Mouse (Mus musculus) granulocyte monocyte progenitor cell, adult 5-6 weeks (primary cell): ENCODE data around the gene 4933430I17Rik. TPM values are rescaled to one million over a fixed set of nuclear protein-coding genes. Genes with fewer than 3 reads are reported as not detected.
"Not testable (repeated sequence)": the region's sequence is repeated elsewhere in the genome, so short reads cannot be mapped to it uniquely, and the experiment has no call there.

Experiments used
- ATAC-seq: replicated peaks from 2 replicates; pipeline ENCODE4 v1.8.0; 2016; ENCODE audit warnings: mild to moderate bottlenecking, moderate TSS enrichment, inconsistent platforms; ENCODE audit not compliant: poor library complexity, severe bottlenecking
- total RNA-seq, 2 experiments: library from RNA; stranded (forward) in 1 of 2; stranded (reverse) in 1 of 2; fragments of 200-712, 200-1000 nt in 1 of 2; fragments of >200 nt in 1 of 2; fragmentation: Nextera tagmentation in 1 of 2; gene quantifications; 2 replicates each; pipeline ENCODE4 v1.2.3; 2014 to 2017

4933430I17Rik gene
- total RNA-seq (2014; fragmentation: Nextera tagmentation) (not detected in 2 replicates), total RNA-seq (2017) (0.72 TPM in 1 of 2 replicates, not detected in the other)

DNA sequence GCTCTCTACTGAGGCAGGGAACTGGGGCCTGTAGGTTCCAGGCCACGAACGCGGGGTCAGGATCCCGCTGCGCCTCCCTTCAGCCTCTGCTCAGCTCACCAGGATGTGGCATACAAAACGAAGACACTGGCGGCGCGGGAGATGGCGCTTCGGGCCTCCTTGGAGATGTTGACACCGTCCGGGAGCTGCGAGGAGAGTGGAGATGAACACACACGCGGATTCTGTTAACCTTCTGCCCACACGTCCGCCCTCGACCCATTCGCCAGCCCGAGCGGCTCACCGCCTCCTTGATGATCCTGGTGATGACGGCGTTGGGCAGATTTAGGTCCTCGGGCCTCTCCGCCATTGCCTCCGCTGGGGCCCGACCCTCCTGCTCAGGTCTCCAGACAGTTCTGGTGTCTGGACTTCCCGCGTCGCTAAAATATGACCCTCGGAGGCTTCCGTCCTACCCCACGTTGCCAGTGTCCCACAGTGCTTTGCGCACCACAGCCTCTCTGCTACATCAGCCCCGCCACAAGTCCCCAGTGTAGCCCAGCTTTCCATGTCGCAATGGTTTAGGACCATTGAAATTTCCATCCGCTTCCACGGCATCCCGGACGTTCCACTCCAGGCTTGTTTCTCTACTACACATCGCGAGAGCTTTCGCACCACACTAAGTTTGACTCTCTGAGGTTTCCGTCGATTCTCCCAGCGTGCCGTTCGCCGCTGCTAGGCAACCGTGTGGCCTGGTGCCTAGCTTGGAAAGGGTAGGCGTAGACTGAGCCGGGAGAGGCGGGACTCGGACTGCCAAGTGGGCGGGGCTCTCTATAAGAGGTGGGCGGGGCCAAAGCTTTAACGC is at the start of gene 4933430I17Rik, which contains the start of gene Pole3:
Gene 4933430I17Rik, plus strand, starts transcription at position 719 of the 838 bp plus-strand sequence.
Gene Pole3, minus strand, starts transcription at position 418 of the 838 bp plus-strand sequence.
- ATAC-seq, result peak; percentile 96

DNA sequence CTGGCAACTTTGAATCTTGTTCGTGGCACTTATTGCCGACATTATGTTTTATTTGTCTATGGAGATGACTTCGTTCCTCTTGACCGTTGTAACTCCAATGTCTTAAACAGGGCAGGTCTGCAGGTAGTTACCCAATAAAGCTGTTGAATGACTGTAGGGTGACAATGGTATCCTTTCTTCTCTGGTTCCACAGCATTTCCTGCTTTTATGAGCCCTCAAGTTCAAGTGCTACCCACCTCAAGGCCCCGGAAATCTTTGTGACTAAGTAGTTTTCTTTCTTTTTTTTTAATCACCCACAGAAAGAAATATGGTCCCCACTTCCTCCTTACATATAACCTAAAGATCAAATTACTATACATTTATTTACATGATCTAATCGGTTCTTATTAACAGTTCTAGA is 49.4 kb upstream of the 4933430I17Rik start:
- ATAC-seq, result no peak

DNA sequence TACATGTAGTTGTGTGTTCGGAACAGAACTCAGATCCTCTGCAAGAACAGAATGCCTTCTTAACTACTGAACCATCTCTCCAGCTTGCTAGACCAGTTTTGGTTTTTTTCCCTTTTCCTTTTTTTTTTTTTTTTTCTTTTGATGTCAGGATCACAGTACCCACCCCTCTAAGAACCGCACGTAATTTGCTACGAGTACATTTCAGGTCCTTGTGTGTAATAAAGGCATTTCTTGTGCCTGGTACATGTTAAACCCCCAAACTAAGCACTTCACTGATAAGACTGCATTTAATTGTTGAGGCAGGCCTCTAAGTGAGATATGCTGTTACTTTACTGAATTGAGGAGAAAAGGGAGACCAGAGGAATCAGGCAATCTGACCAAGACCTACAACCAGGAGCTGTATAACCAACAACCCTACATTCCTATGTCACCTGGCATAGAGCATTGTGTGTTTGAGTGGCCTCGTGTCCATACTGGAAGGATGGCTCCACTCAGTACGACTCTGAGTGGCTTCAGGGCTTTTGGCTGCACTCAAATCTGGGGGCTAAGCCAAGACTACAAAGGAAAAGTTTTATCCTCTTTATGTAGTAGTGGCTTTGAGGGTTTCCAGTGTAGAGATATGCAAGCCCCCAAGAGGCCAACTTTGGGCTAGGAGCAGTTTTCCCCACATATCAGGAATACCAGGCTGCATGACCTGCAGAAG is 47.5 kb upstream of the 4933430I17Rik start:
- no peak for ATAC-seq

DNA sequence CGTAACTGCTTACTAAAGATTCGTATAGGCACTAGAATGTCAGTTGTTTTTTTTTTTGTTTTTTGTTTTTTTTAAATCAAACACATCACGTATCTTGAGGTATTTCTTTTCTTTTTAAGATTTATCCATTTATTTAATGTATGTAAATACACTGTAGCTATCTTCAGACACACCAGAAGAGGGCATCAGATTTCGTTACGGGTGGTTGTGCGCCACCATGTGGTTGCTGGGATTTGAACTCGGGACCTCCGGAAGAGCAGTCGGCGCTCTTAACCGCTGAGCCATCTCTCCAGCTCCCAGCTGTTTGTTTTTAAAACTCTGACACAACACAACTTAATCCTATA is 45.6 kb upstream of the 4933430I17Rik start:
- ATAC-seq, result not testable (repeated sequence)

DNA sequence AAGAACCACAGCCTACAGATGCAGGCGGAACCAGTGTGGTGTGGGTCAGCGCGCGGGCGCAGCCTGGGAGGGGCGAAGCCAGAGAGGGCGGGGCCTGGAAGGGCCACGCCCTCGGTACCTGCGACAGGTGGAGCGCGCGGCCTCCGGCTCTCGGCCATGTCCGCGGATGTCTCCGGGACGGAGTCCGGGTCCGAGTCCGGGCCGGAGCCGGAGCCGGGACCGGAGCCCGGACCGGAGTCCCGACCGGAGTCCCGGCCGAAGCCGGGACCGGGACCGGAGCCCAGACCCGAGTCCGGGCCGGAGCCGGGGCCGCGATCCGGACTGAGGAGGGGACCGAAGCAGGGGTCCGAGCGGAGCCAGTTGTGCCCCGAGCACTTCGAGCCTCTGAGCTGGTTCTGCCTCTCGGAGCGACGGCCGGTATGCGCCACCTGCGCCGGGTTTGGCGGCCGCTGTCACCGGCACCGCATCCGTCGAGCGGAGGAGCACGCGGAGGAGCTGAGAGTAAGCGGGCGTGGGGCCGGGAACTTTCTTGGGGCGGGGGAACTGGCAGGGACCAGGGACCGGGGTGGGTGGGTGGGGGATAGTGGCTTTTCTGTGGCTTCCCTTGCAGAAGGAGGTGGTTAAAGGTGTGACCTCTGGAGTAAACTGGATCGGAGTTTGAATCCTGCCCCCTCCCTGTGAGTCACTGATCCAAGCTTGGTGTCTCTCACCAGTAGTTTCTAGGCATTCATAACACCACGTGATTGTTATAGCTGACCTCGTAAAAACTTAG is 45.0 kb upstream of the 4933430I17Rik start, which contains the start of gene Bspry:
Gene Bspry, plus strand, starts transcription at position 117 of the 772 bp plus-strand sequence.
- peak; percentile 47 for ATAC-seq

DNA sequence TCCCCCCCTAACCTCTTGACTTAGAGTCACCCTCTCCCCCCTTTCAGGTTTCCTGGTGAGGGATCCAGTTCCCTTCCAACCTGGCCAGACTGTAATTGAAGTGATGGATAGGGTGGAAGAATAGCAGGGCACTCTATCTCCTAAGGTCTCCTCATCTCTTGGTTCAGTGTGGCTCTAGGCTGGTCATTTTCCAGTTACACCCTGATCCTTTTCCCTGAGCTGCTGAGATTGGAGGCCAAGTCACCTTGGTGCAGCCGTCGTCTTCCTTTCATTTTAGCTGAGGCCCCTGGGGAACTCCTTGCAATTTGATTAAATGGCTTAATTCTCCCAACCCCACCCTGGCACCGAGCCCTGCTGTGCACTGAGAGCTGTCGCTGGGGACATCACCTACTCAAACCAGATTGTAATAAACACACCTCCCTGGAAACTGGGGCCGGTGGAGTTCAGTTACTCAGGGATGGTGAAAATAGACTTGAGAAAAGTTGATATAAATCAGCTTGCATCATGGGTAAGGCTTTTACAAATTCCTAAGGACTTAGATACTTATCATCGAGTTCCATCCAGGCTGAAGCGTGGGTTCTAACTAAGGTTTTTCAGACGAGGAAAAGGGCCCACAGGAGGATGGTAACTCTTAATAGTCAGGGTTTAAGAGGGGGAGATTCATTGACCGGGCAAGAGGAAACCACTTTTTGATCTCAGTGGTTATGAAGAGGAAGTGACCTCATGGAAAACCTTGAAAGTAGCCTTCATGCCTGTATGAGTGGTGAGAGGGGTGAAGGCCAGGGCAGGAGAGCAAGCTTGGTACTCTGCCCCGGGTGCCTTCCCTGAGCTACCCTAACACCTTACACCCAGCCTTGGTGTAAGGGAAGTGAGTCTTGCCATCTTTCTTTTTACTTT is 44.2 kb upstream of the 4933430I17Rik start:
- ATAC-seq, result peak; percentile 78

DNA sequence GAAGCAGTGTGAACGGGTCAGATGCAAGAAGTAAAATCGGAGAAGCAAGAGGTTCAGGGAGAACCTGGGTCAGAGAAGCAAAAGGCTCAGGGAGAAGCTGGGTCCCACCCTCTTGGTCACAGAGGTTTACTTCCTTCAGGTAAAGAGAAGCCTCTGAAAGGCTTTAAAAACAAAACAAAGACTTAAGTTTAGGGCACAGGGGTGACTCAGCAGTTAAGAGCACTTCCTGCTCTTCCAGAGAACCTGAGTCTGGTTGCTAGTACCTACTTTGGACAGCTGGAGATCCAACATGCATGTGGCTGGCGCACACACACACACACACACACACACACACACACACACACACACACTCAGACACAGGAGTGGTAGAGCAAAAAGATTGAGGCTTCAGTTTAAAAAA is 40.2 kb upstream of the 4933430I17Rik start:
- 0 out of 2 replicates have a peak, but pooled peaks have one; percentile 13 for ATAC-seq

DNA sequence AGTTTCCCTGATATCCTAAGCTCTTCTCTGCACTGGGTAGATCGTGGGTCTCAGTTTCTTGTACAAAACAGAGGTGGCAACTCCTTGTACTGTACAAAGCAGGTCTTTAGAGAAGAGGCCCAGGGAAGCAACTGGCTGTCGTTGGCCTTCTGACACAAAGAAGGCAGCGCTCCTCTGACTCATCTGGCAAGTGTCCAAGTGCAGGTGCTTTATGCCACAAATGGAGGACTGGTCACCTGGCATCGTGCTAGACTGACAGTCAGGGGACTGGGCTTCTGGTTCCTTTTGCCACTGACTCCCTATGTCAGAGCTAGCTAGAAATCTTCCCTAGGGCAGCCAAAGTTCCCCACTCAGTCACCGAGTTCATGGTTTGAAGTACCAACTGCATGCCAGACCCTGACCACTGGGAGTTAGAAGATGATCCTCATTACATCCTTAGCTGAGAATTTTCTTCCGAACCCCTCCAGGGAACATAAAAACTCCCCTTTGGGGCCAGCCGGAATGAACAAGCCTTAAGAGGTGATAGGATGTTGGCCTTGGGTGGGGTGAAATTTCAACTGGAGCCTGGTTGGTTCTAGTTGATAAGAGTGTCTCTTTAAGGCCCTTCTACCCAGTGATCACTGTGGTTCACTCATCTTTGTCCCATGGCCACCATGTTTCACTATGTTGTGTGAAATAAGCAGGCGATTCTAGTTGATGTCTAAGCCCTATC is 39.6 kb upstream of the 4933430I17Rik start:
- no peak for ATAC-seq

DNA sequence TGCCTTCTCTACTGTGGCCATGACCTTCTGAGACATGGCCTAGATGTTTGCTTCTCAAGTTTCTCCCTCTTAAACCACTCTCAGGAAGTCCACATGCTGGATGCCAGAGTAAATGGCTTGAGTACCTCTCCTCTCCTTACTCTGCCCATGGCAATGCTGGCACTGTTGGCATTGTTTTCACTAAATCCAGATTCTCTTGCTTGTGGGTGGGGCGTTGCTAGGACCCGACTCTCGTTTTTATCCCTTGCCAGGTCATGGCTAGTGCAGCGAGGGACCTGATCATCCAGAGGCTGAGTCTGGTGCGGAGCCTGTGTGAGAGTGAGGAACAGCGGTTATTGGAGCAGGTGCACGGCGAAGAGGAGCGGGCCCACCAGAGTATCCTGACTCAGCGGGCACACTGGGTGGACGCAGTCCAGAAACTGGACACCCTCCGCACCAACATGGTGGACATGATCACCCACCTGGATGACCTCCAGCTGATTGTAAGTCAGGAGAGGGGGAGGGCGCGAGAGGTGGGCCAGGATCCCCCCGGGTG is 38.9 kb upstream of the 4933430I17Rik start:
- no peak for ATAC-seq

DNA sequence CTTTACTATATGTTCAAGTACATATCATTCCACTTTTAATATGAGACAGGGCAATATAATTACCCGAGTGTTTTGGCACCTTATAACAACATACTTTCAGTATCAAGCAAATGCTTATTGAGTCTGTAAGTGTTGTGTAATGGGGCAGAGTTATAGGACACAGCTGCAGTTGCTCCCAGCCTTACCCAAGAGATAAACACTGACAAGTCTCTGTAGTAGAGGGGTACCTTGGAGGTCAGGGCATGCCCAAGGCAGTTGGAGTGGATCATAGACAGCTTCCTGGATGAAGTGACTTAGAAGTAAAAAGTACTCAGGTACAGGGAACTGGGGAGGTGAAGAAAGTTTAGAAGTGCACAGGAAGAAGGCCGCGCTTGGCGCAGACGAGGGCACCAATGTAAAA is 38.0 kb upstream of the 4933430I17Rik start:
- ATAC-seq, result no peak

DNA sequence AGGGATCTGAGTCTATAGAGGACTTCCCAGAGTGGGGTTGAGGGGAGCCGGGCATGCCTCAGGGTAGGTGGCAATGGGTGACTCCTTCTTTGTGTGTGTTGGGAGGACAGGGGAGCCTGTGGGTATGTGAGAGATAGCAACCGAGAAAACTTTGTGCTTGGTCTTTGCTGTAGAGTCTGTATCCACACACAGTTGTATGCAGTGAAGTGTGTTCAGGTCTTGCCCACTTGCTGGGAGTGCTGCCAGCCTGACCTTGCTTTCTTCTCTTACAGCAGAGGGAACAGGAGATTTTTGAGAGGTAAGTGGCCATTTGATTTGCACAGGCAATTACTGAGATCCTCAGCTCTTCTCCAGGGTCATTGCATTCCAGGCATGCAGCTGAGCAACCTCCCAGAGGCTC is 37.3 kb upstream of the 4933430I17Rik start:
- ATAC-seq, result no peak

DNA sequence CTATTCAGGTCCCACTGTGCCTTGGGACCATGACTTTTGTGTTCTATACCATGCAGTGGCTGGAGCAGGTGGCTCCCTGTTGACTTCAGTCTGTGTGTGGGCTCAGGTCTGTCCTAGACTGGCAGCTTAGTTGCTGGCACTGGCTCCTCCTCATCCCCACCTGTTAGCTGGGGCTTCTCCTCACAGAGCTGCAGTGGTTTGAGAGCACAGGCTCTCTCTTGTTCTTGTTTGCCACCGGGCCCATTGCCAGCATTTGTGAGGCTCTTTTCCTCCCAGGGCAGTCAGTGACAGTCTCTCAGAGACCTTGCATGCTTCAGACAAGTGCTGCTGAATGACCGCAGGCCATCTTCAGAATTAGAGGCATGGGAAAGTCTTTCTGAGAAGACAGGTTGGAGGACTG is 32.5 kb upstream of the 4933430I17Rik start:
- ATAC-seq, result no peak

DNA sequence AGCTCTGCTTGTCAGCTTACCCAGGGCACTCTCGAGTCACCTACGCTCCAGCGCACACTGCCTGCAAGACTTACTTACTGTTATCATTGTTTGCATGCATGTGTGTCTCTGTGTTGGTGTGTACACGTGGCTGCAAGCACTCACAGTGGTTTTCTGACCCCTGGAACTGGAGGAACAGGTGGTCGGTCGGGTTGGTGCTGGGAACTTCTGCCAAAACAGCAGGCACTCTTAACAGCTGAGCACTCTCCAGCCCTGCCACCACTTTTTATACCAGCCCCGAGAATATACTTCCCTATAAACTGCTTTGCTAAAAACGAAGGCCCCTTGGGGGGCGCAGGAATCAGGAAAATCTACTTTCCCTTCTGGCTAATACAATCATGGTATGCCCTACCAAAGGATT is 30.9 kb upstream of the 4933430I17Rik start:
- ATAC-seq, result no peak

DNA sequence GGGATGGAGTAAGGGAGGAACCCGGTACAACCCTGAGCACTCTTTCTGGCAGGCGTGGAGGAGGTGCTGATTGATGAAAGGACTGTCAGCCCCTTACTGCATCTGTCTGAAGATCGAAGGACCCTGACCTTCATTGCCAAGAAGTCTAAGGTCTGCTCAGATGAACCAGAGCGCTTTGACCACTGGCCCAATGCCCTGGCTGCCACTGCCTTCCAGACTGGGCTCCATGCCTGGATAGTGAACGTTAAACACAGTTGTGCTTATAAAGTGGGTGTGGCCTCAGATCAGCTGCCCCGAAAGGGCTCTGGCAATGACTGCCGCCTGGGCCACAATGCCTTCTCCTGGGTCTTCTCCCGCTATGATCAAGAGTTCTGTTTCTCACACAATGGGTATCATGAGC is 29.2 kb upstream of the 4933430I17Rik start:
- no peak for ATAC-seq

DNA sequence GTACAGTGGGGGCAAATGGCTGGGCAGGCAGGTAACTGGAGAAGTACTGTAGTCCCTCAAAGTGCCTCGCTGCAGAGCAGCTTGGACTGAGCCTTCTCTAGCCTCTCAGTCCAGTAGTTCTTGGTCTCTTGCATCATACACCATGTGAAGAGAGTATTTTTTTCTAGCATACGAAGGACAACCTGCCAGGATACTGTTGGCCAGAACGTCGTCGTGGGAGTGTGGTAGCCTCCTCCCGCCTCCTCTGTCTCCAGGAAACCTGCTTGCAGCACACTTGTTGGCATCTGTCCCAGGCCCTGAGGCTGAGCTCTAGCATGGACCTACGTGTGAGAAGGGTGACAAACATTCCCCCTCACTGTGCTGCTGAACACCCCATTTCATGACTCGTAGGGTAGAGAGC is 28.4 kb upstream of the 4933430I17Rik start:
- peak; percentile 88 for ATAC-seq

DNA sequence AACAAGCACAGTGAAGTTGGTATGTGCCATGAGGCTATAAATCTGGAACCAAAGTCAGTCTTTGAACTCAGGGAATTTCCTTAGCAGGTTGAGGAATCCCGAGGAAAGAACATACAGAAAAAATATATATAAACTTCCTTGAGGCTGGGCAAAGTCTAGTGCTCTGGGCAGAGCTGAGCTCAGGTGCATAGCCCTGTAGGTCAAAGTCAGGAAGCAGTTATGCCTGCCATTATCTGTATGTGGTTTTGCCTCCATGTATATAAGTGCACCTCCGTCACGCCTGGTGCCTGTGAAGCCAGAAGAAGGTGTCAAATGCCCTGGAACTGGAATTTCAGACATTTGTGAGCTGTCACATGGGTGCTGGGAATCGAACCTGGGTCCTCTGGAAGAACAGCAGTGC is 24.4 kb upstream of the 4933430I17Rik start:
- no peak for ATAC-seq

DNA sequence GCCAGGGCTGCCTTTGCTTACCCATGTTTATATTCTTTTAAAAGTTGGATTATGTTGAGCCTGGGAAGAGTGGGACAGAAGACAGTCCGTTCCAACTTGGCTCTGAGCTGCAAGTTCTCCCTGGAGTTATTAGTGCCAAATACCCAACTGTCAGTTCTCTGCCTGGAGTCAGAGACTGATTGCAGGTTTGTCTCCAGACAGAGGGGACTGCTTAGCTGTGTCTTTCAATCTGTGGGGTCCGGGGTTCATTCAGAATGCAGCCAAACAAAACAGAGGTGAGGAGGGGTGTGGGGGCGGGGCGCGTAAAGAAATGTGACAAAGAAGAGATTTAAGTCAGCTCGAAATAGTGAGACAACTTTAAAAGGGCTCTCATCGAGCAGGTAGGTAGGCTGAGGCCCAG is 23.6 kb upstream of the 4933430I17Rik start:
- no peak for ATAC-seq

DNA sequence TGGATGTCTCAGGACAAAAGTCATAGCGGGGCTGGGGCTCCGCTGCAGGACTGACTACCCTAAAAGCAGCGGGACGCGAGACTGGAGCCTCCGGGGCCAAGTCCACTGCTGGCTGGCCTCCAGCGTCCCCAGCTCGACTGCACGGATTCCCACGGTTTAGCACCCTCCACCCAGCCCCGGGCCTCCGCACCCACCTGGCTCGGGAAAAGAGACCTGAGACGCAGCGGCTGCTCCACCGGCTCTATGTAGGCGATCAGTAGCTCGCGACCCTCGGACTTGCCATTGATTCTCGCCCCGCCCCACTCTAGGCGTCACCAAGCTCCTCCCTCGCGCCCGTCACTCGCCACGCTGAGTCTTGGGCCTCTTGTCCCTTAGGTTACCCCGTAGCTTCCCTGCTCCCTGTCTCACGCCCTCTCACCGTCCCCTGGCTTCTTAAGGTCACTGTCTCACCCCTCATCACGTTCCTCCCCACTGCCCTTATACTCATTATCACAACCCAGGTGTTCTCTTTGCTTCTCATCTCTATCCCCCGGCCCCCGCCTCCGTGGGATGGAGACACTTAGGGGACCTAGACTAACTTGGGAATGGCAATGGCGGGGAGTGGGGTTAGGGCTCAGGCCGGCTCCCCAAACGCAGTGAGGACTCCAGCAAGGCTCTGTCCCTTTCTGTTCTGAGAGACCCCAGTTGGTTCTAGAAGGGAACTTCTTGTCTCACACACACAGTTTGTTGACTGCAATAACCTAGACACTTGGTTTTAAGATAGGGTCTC is 23.0 kb upstream of the 4933430I17Rik start:
- ATAC-seq, result peak; percentile 99
